Mouse (Mus musculus) hematopoietic stem cell, adult 5-6 weeks (primary cell): ENCODE results near the gene Hist1h2bl. TPM values are rescaled to one million over a fixed set of nuclear protein-coding genes. Genes with fewer than 3 reads are reported as not detected.

Experiments
- ATAC-seq, 2 experiments: fragments of 125-278 bp in 1 of 2; replicated peaks in 1 of 2; 2 replicates each; pipeline ENCODE4 v1.8.0; 2016 to 2017; ENCODE audit warnings: inconsistent platforms in 2 of 2, mild to moderate bottlenecking in 2 of 2, moderate number of reproducible peaks in 2 of 2, low read depth in 1 of 2, moderate TSS enrichment in 1 of 2; ENCODE audit not compliant: low FRiP score in 2 of 2, poor library complexity in 2 of 2, severe bottlenecking in 2 of 2, insufficient read depth in 1 of 2, low TSS enrichment in 1 of 2
- total RNA-seq: library from RNA; stranded (forward); fragments of 172-1452, 232-1000 nt; gene quantifications from 2 replicates; pipeline ENCODE4 v1.2.3, GENCODE M21; 2017

Gene Hist1h2bl
- total RNA-seq, 1 experiment from 2014 or later, result 226 TPM

DNA sequence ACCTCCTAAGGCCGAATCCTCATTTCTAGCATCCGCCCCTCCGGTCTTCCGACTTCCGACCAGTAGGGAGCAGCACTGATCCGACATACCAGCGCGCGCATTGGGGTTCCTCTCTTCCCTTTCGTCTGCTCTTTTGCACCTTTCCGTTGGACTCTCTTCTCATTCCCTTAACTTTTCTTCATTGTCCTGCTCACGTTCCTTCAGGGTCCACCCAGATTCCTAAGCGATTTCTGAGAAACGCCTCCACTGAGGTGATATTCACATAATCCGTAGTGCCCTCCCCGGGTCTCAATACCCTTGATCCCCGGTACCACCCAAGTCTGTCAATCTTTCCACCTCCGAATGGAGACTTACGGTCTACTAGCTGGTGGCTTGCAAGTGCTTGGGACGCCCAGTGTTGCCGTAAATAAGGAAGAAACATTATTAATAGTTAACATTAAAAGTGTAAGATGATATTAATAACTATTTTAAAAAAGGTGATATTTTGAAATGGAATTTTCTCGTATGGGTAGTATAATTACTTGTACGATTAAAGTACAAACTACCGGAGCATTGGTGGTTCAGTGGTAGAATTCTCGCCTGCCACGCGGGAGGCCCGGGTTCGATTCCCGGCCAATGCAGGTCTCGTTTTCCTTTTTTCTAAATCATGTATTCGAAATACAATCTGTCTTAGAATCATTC lies 5.8 kb downstream of the Hist1h2bl start:
- peak; percentile 91 for ATAC-seq

GRCm38 (mm10) chr13:21706669-21707068 lies 9.3 kb downstream of the Hist1h2bl start:
- ATAC-seq, result no peak

GRCm38 (mm10) chr13:21697811-21698210 lies 18.1 kb downstream of the Hist1h2bl start, which contains the start of gene Olfr1359:
TSS of gene Olfr1359 (plus strand) at chr13:21698111.
- no peak for ATAC-seq

- no peak for ATAC-seq
Measured at GRCm38 (mm10) chr13:21677305-21677704, 38.6 kb downstream of the Hist1h2bl start, which contains the start of gene Olfr1360. TSS of gene Olfr1360 (minus strand) at chr13:21677405.

Other genes with a start within 250 kb of the Hist1h2bl start
- gene Nkapl, start 247.6 kb downstream of the Hist1h2bl start, total RNA-seq, result 1.7 TPM in 1 of 2 replicates, not detected in the other
- gene Zkscan4, start 237.2 kb downstream of the Hist1h2bl start, total RNA-seq, result 1.4 and 1.6 TPM in 2 replicates
- not detected in 2 replicates for gene Gm10065, start 236.7 kb downstream of the Hist1h2bl start, total RNA-seq
- gene AK157302, start 220.9 kb downstream of the Hist1h2bl start, total RNA-seq, result 0.19 and 0.25 TPM in 2 replicates
- gene Gm11273, start 214.7 kb downstream of the Hist1h2bl start, total RNA-seq, result 2.6 and 6.6 TPM in 2 replicates
- gene Zkscan8, start 185.0 kb downstream of the Hist1h2bl start, total RNA-seq, result 18.2 and 21.3 TPM in 2 replicates
- not detected in 2 replicates for gene Olfr1366, start 173.3 kb downstream of the Hist1h2bl start, total RNA-seq
- not detected in 2 replicates for gene Olfr1535, start 156.2 kb downstream of the Hist1h2bl start, total RNA-seq
- gene Olfr1364, start 134.4 kb downstream of the Hist1h2bl start, total RNA-seq, result not detected in 2 replicates
- not detected in 2 replicates for gene Olfr1362, start 102.1 kb downstream of the Hist1h2bl start, total RNA-seq
- not detected in 2 replicates for gene Olfr11, start 73.6 kb downstream of the Hist1h2bl start, total RNA-seq
- gene Olfr1361, start 52.8 kb downstream of the Hist1h2bl start, total RNA-seq, result not detected in 2 replicates
- not detected in 2 replicates for gene Olfr1360, start 38.7 kb downstream of the Hist1h2bl start, total RNA-seq
- not detected in 2 replicates for gene Olfr1359, start 18.0 kb downstream of the Hist1h2bl start, total RNA-seq
- 605 and 1,529 TPM in 2 replicates for gene Hist1h2ai, start 279 bp upstream of the Hist1h2bl start, total RNA-seq
- gene Hist1h3h, start 1.5 kb upstream of the Hist1h2bl start, total RNA-seq, result 66.5 and 218 TPM in 2 replicates
- 228 and 356 TPM in 2 replicates for gene Hist1h2bm, start 5.9 kb upstream of the Hist1h2bl start, total RNA-seq
- gene Hist1h4j, start 18.9 kb upstream of the Hist1h2bl start, total RNA-seq, result 134 and 252 TPM in 2 replicates
- 1,343 and 1,971 TPM in 2 replicates for gene Hist1h4k, start 34.4 kb upstream of the Hist1h2bl start, total RNA-seq
- gene Hist1h2ak, start 37.7 kb upstream of the Hist1h2bl start, total RNA-seq, result 437 and 599 TPM in 2 replicates
- gene Hist1h2bn, start 38.0 kb upstream of the Hist1h2bl start, total RNA-seq, result 843 and 1,062 TPM in 2 replicates
- 487 and 689 TPM in 2 replicates for gene Hist1h1b, start 64.5 kb upstream of the Hist1h2bl start, total RNA-seq
- gene Hist1h3i, start 67.2 kb upstream of the Hist1h2bl start, total RNA-seq, result 102 and 199 TPM in 2 replicates
- 238 and 317 TPM in 2 replicates for gene Hist1h2an, start 71.1 kb upstream of the Hist1h2bl start, total RNA-seq
- 17.5 and 24.0 TPM in 2 replicates for gene Hist1h2bp, start 71.3 kb upstream of the Hist1h2bl start, total RNA-seq
- gene Hist1h2bq, start 94.1 kb upstream of the Hist1h2bl start, total RNA-seq, result 25.5 and 234 TPM in 2 replicates
- not detected in 2 replicates for gene Hist1h2ao, start 94.3 kb upstream of the Hist1h2bl start, total RNA-seq
- gene Hist1h4m, start 95.6 kb upstream of the Hist1h2bl start, total RNA-seq, result 1,005 and 2,128 TPM in 2 replicates
- gene Hist1h4n, start 116.1 kb upstream of the Hist1h2bl start, total RNA-seq, result 608 and 1,167 TPM in 2 replicates
- gene Hist1h2ap, start 117.4 kb upstream of the Hist1h2bl start, total RNA-seq, result 2,322 and 2,497 TPM in 2 replicates
- gene Hist1h2br, start 117.6 kb upstream of the Hist1h2bl start, total RNA-seq, result 126 and 348 TPM in 2 replicates
- 18.3 and 26.9 TPM in 2 replicates for gene Zfp184, start 229.0 kb upstream of the Hist1h2bl start, total RNA-seq